Mouse (Mus musculus): ENCODE data around the gene 4933434E20Rik.

DNA sequence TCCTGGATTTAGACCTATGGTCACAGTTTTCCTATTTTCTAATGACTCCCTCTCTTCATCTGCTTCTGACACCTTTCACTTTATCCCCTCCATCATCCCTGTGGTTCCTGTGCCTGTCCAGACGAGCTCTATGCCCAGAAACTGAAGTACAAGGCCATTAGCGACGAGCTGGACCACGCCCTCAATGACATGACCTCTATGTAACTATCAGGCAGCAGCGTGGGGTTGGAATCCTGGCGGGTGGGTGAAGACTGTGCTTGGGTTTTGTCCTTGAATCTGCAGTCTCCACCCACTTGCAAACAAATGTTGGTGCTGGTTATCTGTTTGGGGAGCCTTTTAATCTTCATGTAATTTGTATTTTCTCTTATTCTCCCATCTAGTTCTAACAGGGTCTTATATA lies 39.5 kb downstream of the 4933434E20Rik start:
- no peak for TF ChIP-seq CTCF (IDR thresholded peaks at IDR 0.05; ENCODE audit: control insufficient read depth, insufficient read depth, insufficient read length)
- no peak for TF ChIP-seq MAX (IDR thresholded peaks at IDR 0.05)

Data from C2C12 (cell line).